Mouse (Mus musculus) WW6 (cell line): ENCODE results near the gene Hoxd3.

Source experiments
- DNase-seq: peaks from one replicate; pipeline ENCODE4 v3.0.0-alpha.2; 2013; ENCODE audit warnings: low read depth, low spot score

Gene Hoxd3

GRCm38 (mm10) chr2:74711721-74712621 is at the start of gene Hoxd3, which contains the start of gene Hoxd4:
Gene Hoxd3, plus strand, starts transcription at chr2:74711927.
Gene Hoxd4, plus strand, starts transcription at chr2:74711929.
- DNase-seq = no peak

GRCm38 (mm10) chr2:74663291-74663925 is 48.3 kb upstream of the Hoxd3 start:
- DNase-seq = no peak

- no peak for DNase-seq
Observed at GRCm38 (mm10) chr2:74666411-74666810, 45.3 kb upstream of the Hoxd3 start.

GRCm38 (mm10) chr2:74667191-74667841 is 44.4 kb upstream of the Hoxd3 start:
- no peak for DNase-seq

- DNase-seq = no peak
Observed at GRCm38 (mm10) chr2:74667842-74668357, 43.8 kb upstream of the Hoxd3 start, which contains the start of gene Hoxd13. Gene Hoxd13, plus strand, starts transcription at chr2:74668310.

GRCm38 (mm10) chr2:74668370-74669229 is 43.1 kb upstream of the Hoxd3 start:
- no peak for DNase-seq

GRCm38 (mm10) chr2:74669230-74669578 is 42.5 kb upstream of the Hoxd3 start:
- no peak for DNase-seq

GRCm38 (mm10) chr2:74669650-74670235 is 42.0 kb upstream of the Hoxd3 start:
- DNase-seq = no peak

GRCm38 (mm10) chr2:74670632-74671188 is 41.0 kb upstream of the Hoxd3 start:
- no peak for DNase-seq

- DNase-seq = no peak
Observed at GRCm38 (mm10) chr2:74671847-74672246, 39.9 kb upstream of the Hoxd3 start.

GRCm38 (mm10) chr2:74672481-74673362 is 39.0 kb upstream of the Hoxd3 start:
- no peak for DNase-seq

- DNase-seq = no peak
Observed at GRCm38 (mm10) chr2:74673835-74674425, 37.8 kb upstream of the Hoxd3 start.

GRCm38 (mm10) chr2:74674881-74675665 is 36.7 kb upstream of the Hoxd3 start, which contains the start of gene Hoxd12:
Gene Hoxd12, plus strand, starts transcription at chr2:74675013.
- DNase-seq = no peak

- DNase-seq = no peak
Observed at GRCm38 (mm10) chr2:74675666-74676282, 36.0 kb upstream of the Hoxd3 start.

GRCm38 (mm10) chr2:74676376-74677052 is 35.2 kb upstream of the Hoxd3 start:
- no peak for DNase-seq

GRCm38 (mm10) chr2:74677106-74677505 is 34.6 kb upstream of the Hoxd3 start:
- no peak for DNase-seq
